Mouse (Mus musculus): ENCODE results near the gene Ctla4.
A peak's percentile ranks its signal among the peaks of the same experiment; 100 is the strongest.

Ctla4 gene

DNA sequence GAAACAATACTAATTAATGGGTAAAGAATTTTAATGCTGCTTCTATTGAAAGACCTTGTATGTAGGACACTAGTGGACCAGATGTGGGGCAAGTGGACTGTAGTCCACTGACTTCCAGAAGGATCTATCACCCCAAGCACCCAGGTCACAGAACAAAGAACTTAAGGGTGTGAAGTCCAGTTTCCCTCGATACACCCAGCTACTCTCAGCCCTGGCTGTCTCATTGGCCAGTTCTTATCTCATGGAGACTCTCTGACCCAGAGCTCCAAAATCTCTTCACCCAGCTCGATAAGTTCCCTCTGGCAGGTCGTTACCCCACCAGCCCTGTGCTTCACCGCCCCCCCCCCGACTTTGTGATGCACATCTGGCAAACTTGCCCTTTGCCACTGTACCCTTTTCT, 20.8 kb upstream of the Ctla4 start:
- no peak for DNase-seq

DNA sequence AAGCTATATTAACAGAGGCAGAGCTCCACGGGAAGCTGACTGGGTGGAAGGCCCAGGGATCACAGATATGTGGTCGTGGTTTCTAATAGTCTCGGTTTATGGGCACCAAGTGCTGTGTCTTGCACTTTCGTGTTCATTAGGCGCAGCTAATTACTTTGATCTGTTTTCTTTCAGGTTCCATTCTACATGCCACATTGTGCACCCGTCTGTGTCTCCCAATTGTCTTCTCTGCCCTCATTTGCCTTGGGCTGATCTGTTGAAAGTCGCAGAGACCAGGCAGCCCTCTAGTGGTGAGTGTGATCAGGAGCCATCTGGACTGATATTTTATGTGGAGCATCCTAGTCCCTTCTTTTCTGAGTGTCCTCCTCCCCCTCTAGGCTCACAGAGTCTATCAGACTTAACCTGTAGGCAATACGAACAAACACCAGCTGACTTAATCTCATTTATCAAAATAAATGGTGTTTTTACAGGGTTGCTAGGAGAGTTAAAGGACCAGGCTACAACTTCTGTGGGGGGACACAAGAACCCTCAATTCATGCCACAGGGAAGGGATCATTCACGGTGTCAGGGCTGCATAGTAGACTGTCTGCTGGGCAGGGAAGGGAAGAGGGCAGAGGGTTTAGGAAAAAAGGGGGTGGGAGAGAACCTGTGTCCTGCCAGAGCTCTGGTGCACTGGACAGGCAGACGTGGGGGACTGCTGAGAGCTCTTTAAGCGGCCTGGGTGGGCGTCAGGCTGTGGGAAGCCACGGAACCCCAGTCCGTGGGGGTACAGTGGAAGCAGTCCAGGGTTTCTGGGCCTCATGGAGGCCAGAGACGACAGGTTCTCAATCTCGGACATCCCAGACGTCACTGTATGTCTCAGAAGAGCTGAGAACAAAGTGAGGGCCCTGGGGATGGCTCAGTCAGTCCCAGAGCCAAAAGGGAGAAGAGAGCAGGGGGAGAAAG, 18.2 kb upstream of the Ctla4 start:
- peak; percentile 54 for DNase-seq

DNA sequence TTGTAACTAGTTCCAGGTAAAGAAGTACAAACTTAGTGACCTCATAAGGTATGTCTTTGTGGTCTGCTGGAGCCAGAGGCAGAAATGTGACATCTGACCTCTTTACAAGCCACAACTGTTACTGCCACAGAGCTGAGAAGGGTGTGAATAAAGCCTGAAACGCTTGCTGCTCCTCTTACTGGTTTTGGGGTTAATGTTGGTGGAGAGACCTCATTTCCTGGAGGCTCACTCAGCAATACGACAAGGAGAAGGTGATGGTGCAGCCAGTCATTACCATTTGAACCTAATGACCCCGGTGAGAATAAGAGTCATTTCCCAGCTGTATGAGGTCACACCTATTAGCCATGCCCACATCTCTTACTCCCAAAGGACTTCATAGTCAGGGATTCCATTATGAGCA, 11.5 kb upstream of the Ctla4 start:
- DNase-seq, result no peak

DNA sequence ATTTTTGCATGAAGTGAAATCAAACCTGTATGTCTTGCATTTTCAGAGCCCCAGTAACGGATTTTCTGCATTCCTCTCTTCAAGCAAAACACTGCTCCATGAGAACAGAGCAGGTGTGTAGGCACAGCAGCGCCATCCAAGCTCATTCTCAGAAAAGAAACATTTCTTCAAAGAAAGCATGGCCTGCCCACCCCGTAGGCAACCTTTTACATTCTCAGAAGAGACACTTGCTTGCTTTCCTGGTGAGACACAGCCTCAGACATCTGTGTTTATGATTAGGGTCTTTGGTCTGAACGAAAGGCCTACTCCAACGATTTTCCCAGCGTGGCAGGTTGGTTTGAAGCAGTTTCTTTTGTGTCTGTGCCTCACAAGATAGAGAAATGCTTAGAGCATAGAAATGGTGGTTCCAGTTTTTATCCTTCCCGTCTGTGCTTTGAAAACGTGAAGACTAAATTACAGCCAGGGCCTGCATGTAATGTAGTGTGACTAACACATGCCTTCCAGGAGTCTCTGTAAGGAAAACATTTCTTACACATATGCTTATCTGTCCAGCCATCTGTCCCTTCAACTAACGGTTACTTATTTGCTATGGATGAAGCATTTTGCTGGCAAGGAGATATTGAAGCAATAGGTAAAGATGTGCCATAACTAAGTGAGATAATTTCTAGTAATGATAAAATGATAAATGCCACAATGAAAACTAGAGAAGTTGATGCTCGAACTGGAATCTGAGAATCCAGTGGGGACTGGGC, 6.5 kb upstream of the Ctla4 start:
- DNase-seq, result no peak

DNA sequence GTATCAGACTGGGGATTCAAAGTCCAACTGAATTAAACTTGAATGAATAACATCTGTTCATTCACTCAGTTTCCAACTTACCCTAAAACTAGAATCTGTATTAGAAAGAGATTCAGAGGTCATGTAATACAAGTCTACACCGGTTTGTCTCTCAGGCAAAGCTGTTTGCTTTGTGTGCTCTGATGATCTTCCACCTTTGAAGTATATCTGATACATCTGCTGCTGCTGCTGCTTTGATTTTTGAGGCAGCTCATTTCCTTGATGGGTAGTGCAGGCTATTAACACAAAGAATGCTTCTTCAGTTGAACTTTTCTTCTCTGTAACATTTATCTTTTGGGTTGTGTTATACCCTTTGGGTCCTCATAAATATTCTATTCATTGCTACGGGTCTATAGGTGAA, 4.0 kb upstream of the Ctla4 start:
- DNase-seq, result no peak

DNA sequence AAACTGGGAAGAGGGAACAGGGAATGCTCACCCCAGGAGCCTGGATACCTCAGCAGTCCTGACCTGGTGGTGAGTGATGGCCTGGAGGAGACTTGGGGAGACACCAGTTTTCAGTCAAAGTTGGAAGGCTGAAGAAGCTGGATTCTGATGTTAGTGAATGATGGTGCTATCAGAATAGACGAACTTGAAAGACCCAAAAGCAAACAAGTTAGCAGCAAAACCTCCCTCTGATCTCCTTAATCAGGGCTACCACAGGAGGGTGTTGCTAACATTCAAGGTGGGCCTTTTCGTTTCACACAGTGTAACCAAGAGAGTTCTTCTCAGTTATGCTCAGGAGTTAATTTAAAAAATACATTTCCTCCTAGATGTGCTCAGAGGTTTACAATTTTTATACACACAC, 3.5 kb upstream of the Ctla4 start:
- no peak for DNase-seq

DNA sequence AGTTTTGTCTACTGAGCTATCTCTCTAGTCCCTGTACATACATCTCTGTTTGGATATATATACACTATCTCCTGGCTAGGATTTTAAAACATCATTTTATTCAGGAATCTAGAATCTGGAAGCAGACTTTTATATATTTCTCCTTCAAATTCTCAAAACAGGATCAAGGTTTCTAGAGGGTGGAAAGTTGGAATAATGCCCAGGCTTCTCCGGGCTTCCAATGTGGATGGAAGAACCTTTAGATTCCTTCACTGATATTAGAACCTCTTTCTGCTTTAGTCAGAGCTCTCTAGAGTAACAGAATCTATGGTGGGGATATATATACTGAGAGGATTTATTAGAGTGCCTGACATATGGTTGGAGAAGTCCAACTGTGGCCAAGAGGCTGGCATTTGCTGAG, 2.2 kb upstream of the Ctla4 start:
- no peak for DNase-seq

DNA sequence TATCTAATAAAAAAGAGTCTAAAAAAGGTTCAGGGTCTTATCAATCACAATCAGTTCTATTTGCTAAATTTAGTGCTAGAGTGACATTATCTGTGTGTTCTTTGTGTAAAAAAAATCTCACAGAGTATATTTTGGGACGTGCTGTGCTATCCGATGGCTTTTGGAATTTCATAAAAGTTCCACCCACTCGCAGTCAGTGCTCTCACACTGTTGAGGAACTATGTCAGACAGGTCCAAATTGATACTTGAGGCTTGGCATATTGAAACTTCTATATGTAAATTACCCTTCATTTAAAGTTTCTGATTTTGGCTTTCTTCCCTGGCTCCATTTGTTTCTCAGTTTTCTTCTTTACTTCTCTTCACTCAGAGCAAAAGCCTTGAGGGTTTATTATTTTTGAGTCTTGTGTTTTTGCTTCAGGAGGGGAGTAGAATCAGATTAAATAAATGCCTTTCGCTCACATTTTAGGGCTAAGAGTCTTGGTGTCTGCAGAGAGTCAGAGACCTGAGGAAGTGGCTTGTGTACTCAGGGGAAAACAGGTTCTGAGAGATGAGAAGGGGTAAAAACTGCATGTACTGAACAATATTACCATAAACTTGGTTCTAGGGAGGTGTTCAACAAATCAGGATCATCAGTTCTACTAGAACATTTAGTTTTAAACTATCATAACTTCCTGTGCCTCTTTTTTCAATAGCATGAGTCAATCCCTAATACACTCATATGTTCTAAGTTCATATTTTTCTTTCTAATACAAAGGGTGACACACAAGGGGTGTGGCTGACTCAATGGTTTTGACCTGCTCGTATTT, 11.5 kb downstream of the Ctla4 start:
- DNase-seq, result no peak

DNA sequence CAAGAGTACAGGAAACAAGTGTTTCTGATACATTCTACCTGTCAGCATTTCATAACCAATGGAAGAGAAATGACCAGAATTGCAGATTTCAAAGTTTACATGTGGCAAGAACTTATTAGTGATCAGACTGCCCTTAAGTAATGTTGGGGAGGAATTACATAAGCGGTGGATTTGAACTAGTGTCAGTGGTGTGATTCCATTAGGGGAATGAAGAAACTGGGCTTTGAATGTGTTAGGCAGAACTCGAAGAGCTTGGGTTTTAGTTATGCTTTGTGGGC, 12.1 kb downstream of the Ctla4 start:
- no peak for DNase-seq

DNA sequence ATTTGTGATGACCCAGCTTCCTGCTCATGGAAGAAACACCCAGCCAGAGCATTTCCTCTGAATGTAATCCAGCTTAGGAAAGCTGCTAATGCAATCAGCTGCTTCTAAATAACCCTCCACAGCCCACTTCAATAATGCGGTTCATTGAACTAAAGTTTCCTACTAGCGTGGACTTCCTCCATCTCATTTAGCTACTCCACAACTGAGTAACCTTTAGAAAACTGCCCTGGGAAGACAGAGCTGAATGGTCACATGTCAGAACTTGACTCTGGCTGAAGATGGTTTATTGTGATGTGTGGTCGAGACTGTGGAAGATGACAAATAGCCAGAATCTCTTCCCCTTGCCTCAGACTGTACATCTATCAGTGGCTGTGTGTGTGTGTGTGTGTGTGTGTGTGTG, 12.4 kb downstream of the Ctla4 start:
- no peak for DNase-seq

DNA sequence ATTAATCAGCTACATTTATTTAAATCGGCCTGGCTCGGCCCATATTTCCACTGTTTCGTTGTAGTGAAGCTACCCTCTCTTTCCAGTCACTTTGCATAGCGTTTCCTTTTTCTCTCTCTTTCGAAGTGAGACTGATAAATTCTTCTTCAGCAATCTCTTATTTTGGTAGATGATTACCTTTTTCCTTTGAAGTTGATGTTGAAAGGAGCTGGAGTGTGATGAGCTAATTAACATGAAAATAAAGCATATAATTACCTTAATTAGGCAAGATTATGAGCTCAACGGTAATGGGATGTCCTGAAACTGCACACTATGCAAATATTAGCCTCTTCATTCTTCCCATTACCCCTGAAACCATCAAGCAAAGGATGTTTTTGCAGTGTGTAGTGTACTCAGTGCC, 15.7 kb downstream of the Ctla4 start:
- no peak for DNase-seq

DNA sequence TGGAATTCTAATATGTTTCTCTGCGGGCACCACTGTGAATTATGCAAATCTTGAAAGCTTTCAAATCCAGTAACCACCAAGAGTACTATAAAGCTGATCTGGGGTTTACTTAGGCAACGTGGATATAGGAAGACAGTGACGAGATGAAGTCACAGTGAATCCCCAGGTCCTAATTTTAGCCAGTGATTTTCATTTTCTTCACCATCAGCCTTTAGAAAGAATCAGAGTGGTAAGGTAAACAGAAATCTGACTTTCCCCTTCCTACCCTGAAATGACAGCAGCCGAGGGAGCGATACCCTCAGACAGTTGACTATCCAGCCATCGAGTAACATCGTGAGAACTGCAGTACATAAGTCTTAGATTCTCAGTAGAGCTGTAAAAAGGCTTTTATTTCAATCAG, 16.3 kb downstream of the Ctla4 start:
- DNase-seq, result no peak

DNA sequence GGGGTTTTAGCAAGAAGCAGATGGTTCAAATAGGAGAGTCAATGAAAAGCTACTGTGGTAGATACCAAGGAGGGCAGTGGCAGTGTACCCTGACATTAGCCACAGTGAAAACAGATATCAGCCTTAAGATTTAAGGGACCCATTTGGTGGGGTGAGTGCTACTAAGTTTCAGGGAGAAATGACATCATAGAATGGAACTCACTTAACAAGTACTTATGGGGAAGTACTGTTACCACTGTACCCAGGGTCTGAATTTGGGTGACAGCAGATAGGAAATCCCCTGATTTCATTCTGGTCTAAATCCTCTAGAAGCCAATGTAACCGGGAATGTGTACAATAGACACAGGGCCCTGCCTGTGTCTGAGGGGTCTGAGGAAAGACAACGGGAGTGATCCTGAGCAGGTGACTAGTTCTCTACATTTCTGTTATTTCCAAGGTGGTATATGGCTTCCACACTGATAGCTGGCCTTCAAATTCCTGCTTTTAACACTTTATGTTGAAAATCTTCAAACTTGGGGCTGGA, 17.7 kb downstream of the Ctla4 start:
- no peak for DNase-seq

DNA sequence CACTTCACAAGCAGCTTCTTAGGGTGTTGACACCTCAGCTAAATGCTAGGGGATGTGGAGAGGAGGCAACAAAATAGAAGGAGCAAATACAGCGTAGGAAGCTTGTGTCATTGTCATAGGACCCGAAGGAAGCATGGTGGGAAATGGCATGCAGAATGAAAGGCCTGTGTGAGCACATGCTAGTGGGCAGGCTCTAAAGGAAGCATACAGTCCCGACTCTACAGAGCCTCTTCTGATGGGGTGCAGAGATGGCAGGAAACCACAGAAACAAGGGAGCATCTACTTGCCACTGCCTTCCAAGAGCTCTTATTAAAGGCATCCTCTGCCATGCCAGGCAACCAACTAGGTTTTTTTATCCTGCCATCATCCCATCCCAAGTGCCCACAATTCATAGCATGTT, 20.7 kb downstream of the Ctla4 start:
- no peak for DNase-seq

DNA sequence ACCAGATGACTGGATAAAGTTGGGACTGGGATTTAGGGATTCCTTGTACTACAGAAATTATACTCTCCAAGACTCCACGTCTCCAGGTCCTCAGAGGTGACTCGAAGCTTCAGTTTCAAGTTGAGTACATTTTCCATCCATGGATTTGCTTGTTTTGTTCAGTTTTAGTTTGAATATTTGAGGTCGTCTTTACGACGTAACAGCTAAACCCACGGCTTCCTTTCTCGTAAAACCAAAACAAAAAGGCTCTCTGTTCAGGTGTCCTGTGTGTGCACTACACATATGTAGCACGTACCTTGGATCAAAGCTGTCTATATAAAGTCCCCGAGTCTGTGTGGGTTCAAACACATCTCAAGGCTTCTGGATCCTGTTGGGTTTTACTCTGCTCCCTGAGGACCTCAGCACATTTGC, 22.0 kb downstream of the Ctla4 start:
- no peak for DNase-seq

DNA sequence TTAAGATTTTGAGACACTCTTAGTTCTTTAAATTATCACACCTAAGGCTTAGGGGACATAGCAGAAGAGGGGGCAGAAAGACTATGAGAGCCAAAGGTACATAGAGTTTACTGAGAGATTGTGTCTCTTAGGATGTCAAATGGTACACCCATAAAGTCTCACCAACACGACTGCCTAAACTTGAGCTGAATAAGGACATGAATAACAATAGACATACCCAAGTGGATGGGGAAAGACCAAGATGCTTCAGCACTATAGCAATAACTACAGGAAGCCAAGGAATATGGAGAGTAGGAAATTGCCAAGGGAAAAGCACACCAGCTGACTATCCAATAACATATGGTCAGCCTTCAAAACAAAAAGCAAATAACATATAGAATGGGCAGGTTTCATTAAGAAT, 22.9 kb downstream of the Ctla4 start:
- DNase-seq, result no peak

DNA sequence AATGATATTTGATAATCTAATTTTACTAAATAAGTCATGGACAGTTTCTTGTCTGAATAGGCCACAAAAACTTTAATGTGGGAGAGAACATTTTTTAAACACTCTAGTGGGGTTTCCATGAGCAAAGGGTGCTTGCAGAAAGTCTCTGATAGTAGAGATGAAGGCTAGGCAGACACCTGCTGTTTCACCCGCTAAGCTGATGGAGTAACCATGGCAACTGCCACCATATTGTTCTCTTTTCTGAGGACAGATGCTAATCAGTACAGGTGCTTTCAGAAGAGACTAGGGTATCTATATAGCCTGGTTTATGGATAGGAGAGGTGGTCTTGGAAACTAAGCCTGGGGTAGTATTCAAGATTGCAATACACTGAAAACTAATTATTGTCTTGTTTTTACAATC, 24.0 kb downstream of the Ctla4 start:
- DNase-seq, result no peak

DNA sequence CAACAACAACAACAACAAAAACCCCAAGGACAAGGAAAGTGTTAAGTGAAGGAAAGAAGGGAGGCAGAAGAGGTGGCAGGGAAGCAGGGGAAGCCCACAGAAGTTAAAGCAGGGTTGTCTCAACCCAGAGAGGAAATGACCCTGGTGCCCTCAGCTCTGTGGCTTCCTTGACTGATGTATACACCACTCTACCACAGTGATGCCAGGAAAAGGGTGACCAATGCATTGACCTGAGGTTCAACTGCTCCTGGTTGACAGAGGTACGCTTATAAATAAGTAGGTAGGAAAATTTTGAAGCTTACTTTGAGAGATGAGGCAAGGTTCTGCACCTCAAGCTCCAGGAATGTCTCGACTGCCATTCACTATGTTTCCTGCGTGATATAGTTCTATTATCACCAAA, 24.8 kb downstream of the Ctla4 start:
- no peak for DNase-seq

DNA sequence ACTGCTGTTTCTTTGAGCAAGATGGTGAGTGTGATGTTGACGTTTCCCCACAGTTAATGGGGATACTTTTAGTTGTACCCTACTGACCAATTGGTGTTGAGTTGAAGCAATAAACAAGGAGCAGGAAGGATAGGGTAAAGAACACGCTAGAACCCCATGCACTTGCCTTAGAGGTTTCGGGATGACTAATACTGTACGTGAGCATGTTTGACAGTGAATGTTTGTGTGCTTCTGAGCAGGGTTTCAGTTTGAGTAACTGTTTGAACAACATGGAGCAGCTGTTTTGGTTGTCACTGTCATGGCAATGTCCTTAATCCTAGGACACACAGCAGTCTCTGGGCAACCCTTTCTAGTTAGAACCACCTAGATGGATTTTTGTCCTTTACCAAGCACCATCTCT, 26.5 kb downstream of the Ctla4 start:
- DNase-seq, result no peak

DNA sequence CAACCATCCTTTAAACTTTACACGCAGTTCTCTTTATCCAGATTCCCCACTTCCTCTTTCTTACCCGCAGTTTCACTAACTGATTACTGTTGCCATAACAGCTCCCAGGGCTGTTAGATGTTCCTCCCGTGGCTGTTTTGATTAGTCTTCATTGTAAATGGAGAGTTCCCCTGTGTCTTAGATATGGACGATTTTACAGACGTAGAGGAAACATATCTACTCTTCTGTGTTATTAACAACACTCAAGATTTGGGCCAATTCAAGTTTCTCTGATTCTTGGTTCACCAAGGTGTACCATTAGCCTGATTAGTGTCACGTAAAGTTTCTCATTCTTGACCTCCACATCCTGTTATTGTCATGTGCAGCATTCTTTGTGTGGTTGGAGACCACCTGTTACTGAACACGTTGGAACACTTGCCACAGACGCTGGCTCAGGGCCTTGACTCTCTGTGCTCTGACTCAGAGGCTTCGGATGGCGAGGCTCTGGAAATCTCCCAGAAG, 29.5 kb downstream of the Ctla4 start:
- DNase-seq, result no peak

DNA sequence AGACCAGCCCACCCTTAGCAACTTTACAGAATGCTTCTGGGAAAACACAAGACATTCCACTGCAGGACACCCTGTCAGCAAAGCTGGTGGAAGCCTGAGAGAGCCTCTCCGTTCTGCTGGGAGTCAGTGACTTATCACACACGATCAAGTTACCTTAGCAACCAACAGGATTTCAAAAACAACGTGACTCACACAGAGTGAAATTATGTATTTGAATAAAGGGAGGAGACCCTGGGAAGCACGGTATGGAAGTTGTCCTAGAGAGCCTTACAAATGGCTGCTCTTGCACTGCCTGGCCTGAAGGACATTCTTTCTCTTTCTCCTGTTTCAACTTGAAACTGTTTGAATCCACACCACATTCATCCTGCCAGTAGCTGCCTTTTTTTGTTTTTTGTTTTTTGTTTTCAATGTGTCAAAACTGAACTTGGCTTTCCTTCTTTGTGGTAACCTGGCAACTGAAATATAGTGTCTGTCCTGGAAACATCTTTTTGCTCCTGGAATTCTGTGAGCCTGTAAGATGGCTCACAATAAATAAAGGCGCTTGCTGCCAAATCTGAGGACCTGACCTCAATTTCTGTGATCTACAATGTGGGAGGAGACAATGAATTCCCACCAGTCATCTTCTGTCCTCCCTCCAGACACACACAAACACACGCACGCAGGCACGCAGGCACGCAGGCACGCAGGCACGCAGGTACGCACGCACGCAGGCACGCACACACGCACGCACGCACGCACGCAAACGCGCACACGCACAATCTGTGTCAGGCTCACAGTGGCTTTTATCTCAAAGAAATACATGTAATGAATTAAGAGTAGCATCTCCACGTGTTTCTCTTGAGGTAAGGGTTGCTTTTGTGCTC, 33.9 kb downstream of the Ctla4 start:
- no peak for DNase-seq

DNA sequence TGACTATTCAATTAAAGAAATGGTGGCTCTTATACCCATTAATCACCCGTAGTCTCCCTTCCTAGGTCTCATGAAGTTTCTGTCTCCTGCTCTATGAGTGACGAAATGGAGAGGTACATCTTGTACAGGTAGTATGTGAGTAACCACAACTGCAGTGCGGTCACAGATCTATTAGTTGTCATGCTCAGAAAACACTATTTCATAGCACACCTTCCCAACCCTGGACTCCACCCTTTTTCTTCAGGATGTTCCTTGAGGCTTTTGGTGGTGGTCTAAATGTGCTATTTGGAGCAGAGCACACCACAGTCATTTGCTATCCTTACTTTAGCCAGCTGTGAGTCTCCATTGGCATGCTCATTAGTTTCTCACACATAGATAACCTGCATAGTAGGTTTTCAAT, 42.2 kb downstream of the Ctla4 start:
- DNase-seq, result no peak
